Mouse (Mus musculus) hindbrain, embryonic 15.5 days (tissue): Measurements from ENCODE around the gene Gm13288. TPM values are rescaled to one million over a fixed set of nuclear protein-coding genes. Genes with fewer than 3 reads are reported as not detected.
"Not testable (repeated sequence)": the region's sequence is repeated elsewhere in the genome, so short reads cannot be mapped to it uniquely, and the experiment has no call there.

Source experiments
- ATAC-seq: fragments of 200-750 bp; cut with Nextera tagmentation; 2 replicates; pipeline ENCODE4 v1.8.0; 2017; ENCODE audit warnings: low read depth, moderate number of reproducible peaks, moderate TSS enrichment; ENCODE audit not compliant: low FRiP score
- H3K27ac ChIP-seq: fragments of 300-500 bp; sonication (generic); replicated peaks from 2 replicates; pipeline ENCODE4 v1.5.1; 2015; ENCODE audit warnings: mild to moderate bottlenecking, inconsistent platforms
- H3K27me3 ChIP-seq: fragments of 300-500 bp; sonication (generic); 2 replicates; pipeline ENCODE4 v1.6.1; 2015; ENCODE audit warnings: control low read depth, inconsistent platforms
- H3K36me3 ChIP-seq: fragments of 300-500 bp; sonication (generic); 2 replicates; pipeline ENCODE4 v1.6.1; 2015; ENCODE audit warnings: control low read depth, inconsistent platforms
- H3K4me1 ChIP-seq: fragments of 300-500 bp; sonication (generic); replicated peaks from 2 replicates; pipeline ENCODE4 v1.6.1; 2015; ENCODE audit warnings: control low read depth, inconsistent platforms
- H3K4me2 ChIP-seq: fragments of 300-500 bp; sonication (generic); 2 replicates; pipeline ENCODE4 v1.6.1; 2015; ENCODE audit warnings: moderate library complexity, mild to moderate bottlenecking, inconsistent platforms
- H3K4me3 ChIP-seq: fragments of 300-500 bp; sonication (generic); 2 replicates; pipeline ENCODE4 v1.5.1; 2015; ENCODE audit warnings: mild to moderate bottlenecking, inconsistent platforms
- H3K9ac ChIP-seq: fragments of 300-500 bp; sonication (generic); 2 replicates; pipeline ENCODE4 v1.6.1; 2015; ENCODE audit warnings: inconsistent platforms
- H3K9me3 ChIP-seq: fragments of 300-500 bp; sonication (generic); 2 replicates; pipeline ENCODE4 v1.6.1; 2016; ENCODE audit warnings: control low read depth, inconsistent platforms
- WGBS: fragments of 180-500 bp; shearing (Covaris S2); methylation state at CpG from one replicate; pipeline ENCODE4 v1.1.7; 2015; 5-methylcytosine and 5-hydroxymethylcytosine counted together
- polyA plus RNA-seq: library from polyadenylated mRNA; unstranded; fragments of >200 nt; fragmentation: Nextera tagmentation; extraction: Ambion mirVana; gene quantifications from 2 replicates; pipeline ENCODE4 v1.2.1, GENCODE M21; 2015

Gm13288 gene
- polyA plus RNA-seq, 1 experiment from 2014 or later, result not detected

DNA sequence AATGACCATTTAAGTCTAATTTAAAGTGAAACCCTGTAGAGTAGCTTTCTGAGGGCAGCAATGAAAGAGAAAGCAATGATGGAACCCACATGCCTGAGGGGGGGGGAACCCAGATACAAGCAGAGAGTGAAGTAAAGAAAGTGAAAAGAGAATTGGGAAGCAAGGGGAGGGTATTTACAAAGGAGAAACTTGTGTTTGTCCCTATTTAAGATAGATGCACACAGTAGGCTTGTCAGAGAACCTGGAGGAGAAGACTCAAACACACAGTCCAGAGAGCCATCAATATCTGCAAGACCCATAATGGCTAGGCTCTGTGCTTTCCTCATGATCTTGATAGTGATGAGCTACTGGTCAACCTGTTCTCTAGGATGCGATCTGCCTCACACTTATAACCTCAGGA lies 14.3 kb downstream of the Gm13288 start, which contains the start of gene Ifna11:
Gene Ifna11 (plus strand): TSS at position 301 of the 400 bp plus-strand sequence.
- H3K4me2 ChIP-seq, result no peak within 1 kb of the TSS
- H3K9me3 ChIP-seq, result no peaks in the 10 kb centered on the region
- H3K27me3 ChIP-seq, result no peaks in the 10 kb centered on the region
- H3K4me1 ChIP-seq, result no peaks in the 10 kb centered on the region
- 81% methylated on average over 1 of the region's 1 CpGs for WGBS
- no peak within 1 kb of the TSS for H3K9ac ChIP-seq
- no peak within 1 kb of the TSS for H3K27ac ChIP-seq
- ATAC-seq, result no peak
- no peaks in the 10 kb centered on the region for H3K36me3 ChIP-seq
- no peak within 1 kb of the TSS for H3K4me3 ChIP-seq

DNA sequence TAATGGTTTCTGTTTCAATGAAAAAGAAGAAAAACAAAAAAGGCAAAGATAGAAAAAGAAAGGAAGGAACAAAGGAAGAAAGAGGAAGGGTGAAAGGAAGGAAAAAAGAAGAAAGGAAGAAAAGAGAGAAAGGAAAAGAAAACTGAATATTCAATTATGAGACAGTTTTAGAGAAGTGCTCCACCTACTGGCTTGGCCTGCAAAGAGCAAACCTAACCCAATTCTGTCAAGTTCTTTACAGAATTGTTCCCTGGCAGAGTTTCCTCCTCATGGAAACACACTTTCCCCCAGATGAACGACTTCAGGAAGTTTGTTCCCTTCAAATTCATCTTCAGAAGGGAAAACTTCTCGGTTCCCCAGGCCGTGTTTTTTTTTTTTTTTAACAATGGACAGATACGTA lies 17.7 kb downstream of the Gm13288 start:
- Histone ChIP-seq H3K27me3 (no peaks in the 10 kb centered on the region), H3K4me1 (no peaks in the 10 kb centered on the region), H3K27ac (no peak overlapping the region), H3K9ac (no peak overlapping the region), H3K9me3 (no peaks in the 10 kb centered on the region), H3K4me3 (no peak overlapping the region), H3K36me3 (no peaks in the 10 kb centered on the region), H3K4me2 (no peak overlapping the region)
- whole genome bisulfite sequencing, result 25% methylated on average over 4 of the region's 4 CpGs
- no peak for ATAC-seq

DNA sequence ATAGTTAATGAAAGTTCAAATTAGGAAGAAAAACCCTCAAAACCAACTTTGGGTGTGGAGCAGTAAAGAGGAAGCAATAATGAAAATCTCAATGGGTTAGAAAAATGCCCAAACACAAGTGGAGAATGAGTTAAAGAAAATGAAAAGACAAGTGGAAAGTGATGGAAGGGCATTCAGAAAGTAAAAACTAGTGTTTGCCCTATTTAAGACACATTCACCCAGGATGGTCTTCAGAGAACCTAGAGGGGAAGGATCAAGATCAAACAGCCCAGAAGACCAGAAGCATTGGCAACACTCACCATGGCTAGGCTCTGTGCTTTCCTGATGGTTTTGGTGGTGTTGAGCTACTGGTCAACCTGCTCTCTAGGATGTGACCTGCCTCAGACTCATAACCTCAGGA lies 21.8 kb downstream of the Gm13288 start, which contains the start of gene Ifna6:
Gene Ifna6 (plus strand): TSS at position 301 of the 400 bp plus-strand sequence.
- H3K36me3 ChIP-seq, H3K9me3 ChIP-seq, H3K4me2 ChIP-seq, H3K27me3 ChIP-seq, H3K27ac ChIP-seq, H3K4me1 ChIP-seq, ATAC-seq, H3K9ac ChIP-seq, H3K4me3 ChIP-seq: not testable (repeated sequence)

DNA sequence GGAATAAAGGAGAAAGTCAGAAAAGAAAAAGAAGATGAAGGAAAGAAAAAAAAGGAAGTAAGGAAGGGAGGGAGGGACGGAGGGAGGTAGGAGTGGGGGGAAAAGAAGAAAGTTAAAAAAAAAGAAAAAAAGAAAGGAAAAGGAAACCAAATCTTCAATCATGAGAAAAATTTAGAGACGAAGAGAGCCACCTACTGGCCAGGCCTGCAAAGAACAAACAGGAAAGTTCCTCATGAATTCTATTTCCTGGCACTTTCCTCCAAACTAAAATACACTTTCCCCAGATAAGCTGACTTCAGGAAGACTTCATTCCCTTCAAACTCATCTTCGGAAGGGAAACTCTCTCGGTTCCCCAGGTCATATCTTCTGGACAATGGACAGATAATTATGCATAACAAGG lies 25.2 kb downstream of the Gm13288 start:
- no peak overlapping the region for H3K9ac ChIP-seq

DNA sequence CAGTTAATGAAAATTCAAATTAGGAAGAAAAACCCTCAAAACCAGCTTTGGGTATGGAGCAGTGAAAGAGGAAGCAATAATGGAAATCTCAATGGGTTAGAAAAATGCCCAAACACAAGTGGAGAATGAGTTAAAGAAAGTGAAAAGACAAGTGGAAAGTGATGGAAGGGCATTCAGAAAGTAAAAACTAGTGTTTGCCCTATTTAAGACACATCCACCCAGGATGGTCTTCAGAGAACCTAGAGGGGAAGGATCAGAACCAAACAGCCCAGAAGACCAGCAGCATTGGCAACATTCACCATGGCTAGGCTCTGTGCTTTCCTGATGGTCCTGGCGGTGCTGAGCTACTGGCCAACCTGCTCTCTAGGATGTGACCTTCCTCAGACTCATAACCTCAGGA lies 29.9 kb downstream of the Gm13288 start, which contains the start of gene Ifna5:
Gene Ifna5 (plus strand): TSS at position 301 of the 400 bp plus-strand sequence.
- not testable (repeated sequence) for H3K4me3 ChIP-seq, H3K4me1 ChIP-seq, H3K27me3 ChIP-seq, H3K27ac ChIP-seq, H3K4me2 ChIP-seq, H3K9ac ChIP-seq, H3K9me3 ChIP-seq, ATAC-seq, H3K36me3 ChIP-seq
- 96% methylated on average over 1 of the region's 1 CpGs for WGBS

More for the DNA sequence above, 25.2 kb downstream of the Gm13288 start:
- WGBS, result 33% methylated on average over 4 of the region's 4 CpGs
- no peaks in the 10 kb centered on the region for H3K4me1 ChIP-seq
- no peak overlapping the region for H3K27ac ChIP-seq
- no peak overlapping the region for H3K4me3 ChIP-seq
- ATAC-seq, result no peak
- no peaks in the 10 kb centered on the region for H3K36me3 ChIP-seq
- H3K4me2 ChIP-seq, result no peak overlapping the region
- H3K27me3 ChIP-seq, result no peaks in the 10 kb centered on the region
- no peaks in the 10 kb centered on the region for H3K9me3 ChIP-seq

DNA sequence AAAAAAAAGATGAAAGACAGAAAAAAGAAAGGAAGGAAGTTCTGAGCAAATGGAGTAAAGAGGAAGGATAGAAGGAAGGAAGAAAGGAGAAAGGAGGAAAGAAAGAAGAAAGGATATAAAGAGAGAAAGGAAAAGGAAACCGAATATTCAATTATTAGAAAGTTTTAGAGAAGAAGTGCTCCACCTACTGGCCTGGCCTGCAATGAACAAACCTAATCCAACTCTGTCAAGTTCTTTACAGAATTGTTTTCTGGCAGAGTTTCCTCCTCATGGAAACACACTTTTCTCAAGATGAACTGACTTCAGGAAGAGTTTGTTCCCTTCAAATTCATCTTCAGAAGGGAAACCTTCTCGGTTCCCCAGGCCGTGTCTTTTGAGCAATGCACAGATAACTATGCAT lies 33.5 kb downstream of the Gm13288 start:
- no peaks in the 10 kb centered on the region for H3K36me3 ChIP-seq
- H3K27ac ChIP-seq, result no peak overlapping the region
- no peaks in the 10 kb centered on the region for H3K27me3 ChIP-seq
- H3K9me3 ChIP-seq, result no peaks in the 10 kb centered on the region
- no peak overlapping the region for H3K4me3 ChIP-seq
- H3K4me2 ChIP-seq, result no peak overlapping the region
- no peak for ATAC-seq
- no peaks in the 10 kb centered on the region for H3K4me1 ChIP-seq
- no peak overlapping the region for H3K9ac ChIP-seq
- 52% methylated on average over 3 of the region's 3 CpGs for WGBS

DNA sequence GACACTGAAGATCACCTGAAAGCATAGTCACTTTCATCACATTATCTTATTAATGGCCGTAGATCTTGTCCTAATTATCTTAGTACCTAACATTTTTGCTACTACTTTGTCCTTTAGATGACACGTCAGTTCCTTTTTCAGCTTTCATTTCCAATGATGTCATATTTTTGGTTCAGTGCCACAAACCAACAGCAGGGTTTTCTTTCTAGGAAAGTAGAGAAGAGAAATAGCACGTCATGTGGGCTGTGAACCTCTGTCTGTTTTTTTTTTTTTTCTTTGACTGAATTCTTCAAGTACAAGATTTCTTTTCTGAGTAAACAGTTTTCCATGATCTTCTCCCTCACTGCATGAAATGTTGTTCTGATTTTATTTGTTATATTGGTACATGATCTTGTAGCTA lies 34.7 kb downstream of the Gm13288 start:
- Histone ChIP-seq H3K9ac (no peak overlapping the region), H3K9me3 (no peaks in the 10 kb centered on the region), H3K36me3 (no peaks in the 10 kb centered on the region), H3K27me3 (no peaks in the 10 kb centered on the region), H3K4me3 (no peak overlapping the region), H3K4me2 (no peak overlapping the region), H3K27ac (no peak overlapping the region), H3K4me1 (no peaks in the 10 kb centered on the region)
- ATAC-seq, result no peak
- WGBS, result 83% methylated on average over 3 of the region's 3 CpGs

DNA sequence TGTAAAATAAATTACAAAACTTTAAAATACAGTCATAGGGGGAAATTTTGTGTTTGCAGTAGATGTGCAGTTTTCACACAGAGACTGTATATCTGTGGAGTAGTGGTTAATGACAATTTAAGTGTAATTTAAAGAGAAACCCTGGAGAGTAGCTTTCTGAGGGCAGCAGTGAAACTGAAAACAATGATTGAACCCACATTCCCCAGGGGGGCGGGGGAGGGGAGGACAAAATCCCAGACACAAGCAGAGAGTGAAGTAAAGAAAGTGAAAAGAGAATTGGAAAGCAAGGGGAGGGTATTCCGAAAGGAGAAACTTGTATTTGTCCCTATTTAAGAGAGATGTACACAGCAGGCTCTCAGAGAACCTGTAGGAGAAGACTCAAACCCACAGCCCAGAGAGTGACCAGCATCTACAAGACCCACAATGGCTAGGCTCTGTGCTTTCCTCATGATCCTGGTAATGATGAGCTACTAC lies 36.1 kb downstream of the Gm13288 start, which contains the start of gene Ifna4:
Gene Ifna4 (plus strand): TSS at position 424 of the 474 bp plus-strand sequence.
- 56% methylated on average over 2 of the region's 2 CpGs for WGBS
- no peak for ATAC-seq

DNA sequence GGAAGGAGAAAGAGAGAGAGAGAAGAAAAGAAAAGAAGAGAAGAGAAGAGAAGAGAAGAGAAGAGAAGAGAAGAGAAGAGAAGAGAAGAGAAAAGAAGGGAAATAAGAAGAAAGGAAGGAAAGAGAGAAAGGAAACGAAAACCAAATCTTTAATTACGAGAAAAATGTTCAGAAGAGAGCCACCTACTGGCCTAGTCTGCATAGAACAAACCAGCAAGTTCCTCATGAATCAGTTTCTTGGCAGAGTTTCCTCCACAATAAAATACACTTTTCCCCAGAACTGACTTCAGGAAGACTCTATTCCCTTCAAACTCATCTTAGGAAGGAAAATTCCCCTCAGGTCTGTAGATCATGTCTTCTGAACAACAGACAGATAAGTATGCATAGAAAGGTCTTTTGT lies 40.0 kb downstream of the Gm13288 start:
- Histone ChIP-seq H3K9me3 (no peaks in the 10 kb centered on the region), H3K36me3 (no peaks in the 10 kb centered on the region), H3K4me2 (no peak overlapping the region), H3K27ac (no peak overlapping the region), H3K4me1 (no peaks in the 10 kb centered on the region), H3K4me3 (no peak overlapping the region), H3K27me3 (no peaks in the 10 kb centered on the region), H3K9ac (no peak overlapping the region)
- ATAC-seq, result no peak
- 50% methylated on average over 2 of the region's 2 CpGs for WGBS

More for the DNA sequence above, 36.1 kb downstream of the Gm13288 start, which contains the start of gene Ifna4:
- H3K4me1 ChIP-seq, result no peaks in the 10 kb centered on the region
- H3K9me3 ChIP-seq, result no peaks in the 10 kb centered on the region
- H3K36me3 ChIP-seq, result no peaks in the 10 kb centered on the region
- no peaks in the 10 kb centered on the region for H3K27me3 ChIP-seq
- H3K4me2 ChIP-seq, result no peak within 1 kb of the TSS
- H3K4me3 ChIP-seq, result no peak within 1 kb of the TSS
- no peak within 1 kb of the TSS for H3K9ac ChIP-seq
- no peak within 1 kb of the TSS for H3K27ac ChIP-seq

DNA sequence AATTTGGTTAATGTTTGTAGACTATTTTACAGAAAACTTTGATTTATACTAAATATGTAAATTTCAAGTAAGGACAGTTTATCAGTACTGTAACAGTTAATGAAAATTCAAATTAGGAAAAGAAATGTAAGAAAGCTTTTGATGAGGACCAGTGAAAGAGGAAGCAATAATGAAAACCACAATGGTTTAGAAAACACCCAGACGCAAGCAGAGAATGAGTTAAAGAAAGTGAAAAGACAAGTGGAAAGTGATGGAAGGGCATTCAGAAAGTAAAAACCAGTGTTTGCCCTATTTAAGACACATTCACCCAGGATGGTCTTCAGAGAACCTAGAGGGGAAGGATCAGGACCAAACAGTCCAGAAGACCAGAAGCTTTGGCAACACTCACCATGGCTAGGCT lies 44.4 kb downstream of the Gm13288 start, which contains the start of gene Ifna1:
Gene Ifna1 (plus strand): TSS at position 390 of the 400 bp plus-strand sequence.
- Histone ChIP-seq H3K27me3 (no peaks in the 10 kb centered on the region), H3K4me1 (no peaks in the 10 kb centered on the region), H3K4me3 (no peak within 1 kb of the TSS), H3K27ac (no peak within 1 kb of the TSS), H3K9me3 (no peaks in the 10 kb centered on the region), H3K4me2 (no peak within 1 kb of the TSS), H3K36me3 (no peaks in the 10 kb centered on the region), H3K9ac (no peak within 1 kb of the TSS)
- no peak for ATAC-seq
- WGBS, result 61% methylated on average over 1 of the region's 1 CpGs

DNA sequence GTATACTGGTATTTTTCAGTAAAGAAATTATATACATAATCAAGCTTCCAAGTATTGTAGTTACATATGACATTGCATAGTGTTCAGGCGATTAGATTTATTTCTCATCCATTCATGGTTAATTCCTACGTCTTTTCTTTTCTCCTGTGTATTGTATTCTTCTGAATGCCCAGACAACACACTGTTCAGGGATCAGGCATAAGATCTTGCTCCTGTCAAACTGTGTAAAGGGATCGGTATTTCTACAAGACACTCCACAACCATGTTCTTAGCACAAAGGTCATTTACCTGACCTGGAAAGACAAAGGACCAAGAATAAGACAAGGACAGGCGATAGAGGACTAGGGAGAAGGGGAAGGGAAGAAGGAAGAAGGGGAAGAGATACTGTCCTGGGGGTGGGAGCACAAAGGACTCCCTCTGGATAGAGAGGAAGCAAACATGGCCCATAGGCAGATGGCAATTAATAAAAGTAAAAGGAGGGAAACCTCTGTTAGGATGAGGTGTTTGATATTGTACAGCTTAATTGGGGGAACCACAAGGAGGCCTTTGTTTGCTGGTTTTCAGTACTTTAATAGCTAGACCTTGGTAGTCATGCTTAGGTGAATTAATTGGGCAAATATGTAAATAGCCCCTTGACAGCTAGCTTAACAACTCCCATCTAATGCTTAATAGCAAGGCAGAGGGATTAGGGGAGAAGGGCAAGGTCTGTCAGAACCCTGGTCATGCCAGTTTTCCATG lies 45.9 kb downstream of the Gm13288 start:
- no peak for ATAC-seq
- H3K4me1 ChIP-seq, result no peaks in the 10 kb centered on the region
- no peaks in the 10 kb centered on the region for H3K36me3 ChIP-seq
- H3K4me3 ChIP-seq, result no peak overlapping the region
- no peak overlapping the region for H3K4me2 ChIP-seq
- H3K27ac ChIP-seq, result no peak overlapping the region
- no peaks in the 10 kb centered on the region for H3K9me3 ChIP-seq
- H3K27me3 ChIP-seq, result no peaks in the 10 kb centered on the region
- 24% methylated on average over 4 of the region's 4 CpGs for WGBS
- no peak overlapping the region for H3K9ac ChIP-seq
